Mouse (Mus musculus): ENCODE measurements around the gene Csrp3.

DNA sequence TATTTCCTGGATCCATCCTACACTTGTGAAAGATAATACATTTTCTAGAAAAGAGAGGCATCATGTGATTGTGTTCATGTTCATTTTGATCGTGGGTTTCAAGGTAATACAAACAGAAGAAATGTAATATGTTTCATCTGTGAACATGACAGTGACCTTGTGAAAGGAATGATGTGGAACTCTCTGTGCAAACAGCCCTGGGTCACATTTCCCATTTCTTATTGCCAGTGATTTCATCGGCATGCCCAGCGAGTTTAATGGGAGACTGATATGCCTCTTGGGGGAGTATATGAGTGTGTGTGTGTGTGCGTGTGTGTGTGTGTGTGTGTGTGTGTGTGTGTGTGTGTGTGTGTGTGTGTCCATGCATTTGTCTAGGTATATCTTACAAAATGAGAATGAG is 6.3 kb downstream of the Csrp3 start:
- TF ChIP-seq GATA1 (IDR thresholded peaks at IDR 0.05; ENCODE audit: low read depth, low read length) = no peak
- TF ChIP-seq MAFK (IDR thresholded peaks at IDR 0.05; ENCODE audit: borderline replicate concordance, low read depth, low read length) = no peak
- TF ChIP-seq POLR2A (IDR thresholded peaks at IDR 0.05; ENCODE audit: control insufficient read depth in 1 of 2, insufficient read depth in 1 of 2, low read depth in 1 of 2, low read length in 2 of 2, poor library complexity in 1 of 2) = no peak
- no peak for TF ChIP-seq JUND (IDR thresholded peaks at IDR 0.05; ENCODE audit: low read depth, low read length)
